Mouse (Mus musculus): ENCODE data around the gene Ado. TPM values are rescaled to one million over a fixed set of nuclear protein-coding genes. Genes with fewer than 3 reads are reported as not detected.

The Ado gene
- 13.8 TPM for total RNA-seq (2023)

GRCm38 (mm10) chr10:67548877-67549731 lies at the start of gene Ado:
Gene Ado (minus strand): TSS chr10:67548955.

GRCm38 (mm10) chr10:67535256-67535655 lies 13.5 kb downstream of the Ado start, which contains the start of gene Egr2:
Gene Egr2 (plus strand): TSS chr10:67535475.

Other genes starting within 250 kb of the Ado start
- 22.0 TPM for gene Egr2, start 13.5 kb downstream of the Ado start, total RNA-seq (2023)

All from CD8-positive naive resting alpha-beta T cell, adult 57 days (primary cell).